Mouse (Mus musculus) brown adipose tissue, adult 24 weeks (tissue): ENCODE results near the gene Brpf3. TPM values are rescaled to one million over a fixed set of nuclear protein-coding genes. Genes with fewer than 3 reads are reported as not detected.
A peak's percentile ranks its signal among the peaks of the same experiment; 100 is the strongest.
"Not testable (repeated sequence)": the region's sequence is repeated elsewhere in the genome, so short reads cannot be mapped to it uniquely, and the experiment has no call there.

Experiments
- H3K27ac ChIP-seq: fragments of 200-500 bp; replicated peaks from 2 replicates; pipeline ENCODE4 v1.5.1; 2012; ENCODE audit warnings: low read depth, mild to moderate bottlenecking, low read length
- H3K4me1 ChIP-seq: fragments of 200-500 bp; 2 replicates; pipeline ENCODE4 v1.6.1; 2012; ENCODE audit warnings: low read length, mixed read lengths; ENCODE audit not compliant: control insufficient read depth, insufficient read depth, insufficient read length
- H3K4me3 ChIP-seq: fragments of 200-500 bp; 2 replicates; pipeline ENCODE4 v1.5.1; 2012; ENCODE audit warnings: low read depth, mild to moderate bottlenecking, low read length, moderate library complexity; ENCODE audit not compliant: insufficient read depth
- polyA plus RNA-seq: library from polyadenylated mRNA; stranded (reverse); fragments of >200 nt; gene quantifications from 2 replicates; pipeline ENCODE4 v1.2.4, GENCODE M21; 2012; ENCODE audit not compliant: missing spikeins, insufficient read depth, insufficient read length

Gene Brpf3
- 21.0 and 28.9 TPM in 2 replicates for polyA plus RNA-seq

DNA sequence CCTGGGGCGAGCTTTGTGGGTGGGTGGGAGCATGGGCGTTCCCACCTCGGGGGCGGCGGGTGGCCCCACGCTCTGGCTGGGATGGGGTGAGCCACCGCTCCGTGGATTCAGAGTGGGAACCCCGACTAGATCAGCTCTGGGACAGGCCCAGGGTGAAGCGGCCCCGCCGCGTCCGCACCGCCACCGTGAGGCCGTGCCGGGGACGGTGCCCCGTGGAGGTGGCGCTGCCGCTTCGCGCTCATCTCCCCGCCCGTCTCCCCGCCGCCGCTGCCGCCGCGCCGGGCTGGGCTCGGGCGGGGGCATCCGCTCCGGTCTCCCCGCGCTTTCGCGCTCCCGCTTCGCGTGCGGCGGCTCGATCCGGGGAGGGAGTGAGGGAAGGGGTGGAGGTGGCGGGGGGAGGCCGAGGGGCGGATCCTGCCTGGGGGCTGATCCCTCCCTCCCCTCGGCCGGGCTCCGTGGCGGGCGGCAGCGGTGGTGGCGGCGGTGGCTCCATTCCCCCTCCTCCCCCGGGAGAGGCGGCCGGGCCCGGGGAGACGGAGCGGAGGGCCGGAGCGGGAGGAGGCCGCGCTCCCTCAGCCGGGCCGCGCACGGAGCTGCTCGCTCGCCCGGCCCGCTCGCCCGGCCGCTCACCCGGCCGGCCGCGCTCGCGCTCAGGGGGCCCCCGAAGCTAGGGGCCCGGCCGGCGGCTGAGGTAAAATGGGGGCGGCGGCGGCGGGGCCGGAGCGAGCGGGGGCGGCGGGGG lies at the start of gene Brpf3:
Brpf3 (plus strand) TSS at position 420 of the 742 bp plus-strand sequence.
- Histone ChIP-seq H3K4me3 (peak within 1 kb of the TSS; percentile 77), H3K4me1 (peaks cover 6% of the 10 kb centered on the region), H3K27ac (peak within 1 kb of the TSS; percentile 44)

DNA sequence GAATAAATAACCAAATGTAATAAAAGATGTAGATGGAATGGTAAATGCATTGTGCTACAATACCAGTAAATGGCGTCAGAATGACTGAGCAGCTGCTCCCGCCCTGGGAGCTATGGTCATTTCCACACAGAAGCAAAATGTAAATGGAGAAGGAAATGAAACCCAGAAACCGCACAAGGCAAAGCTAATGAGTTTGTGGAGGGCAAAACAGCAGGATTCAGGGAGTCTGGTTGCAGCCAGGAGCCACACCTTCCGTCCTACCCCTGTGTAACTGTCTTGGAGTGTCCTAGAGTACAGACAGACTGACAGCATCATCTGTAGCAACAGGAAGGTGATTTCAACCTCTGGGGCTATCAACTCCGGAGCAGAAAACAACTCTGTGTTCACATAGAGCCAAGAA lies 44.4 kb upstream of the Brpf3 start:
- no peaks in the 10 kb centered on the region for H3K4me1 ChIP-seq
- no peak overlapping the region for H3K4me3 ChIP-seq
- no peak overlapping the region for H3K27ac ChIP-seq

- Histone ChIP-seq H3K4me1 (no peaks in the 10 kb centered on the region), H3K27ac (no peak overlapping the region), H3K4me3 (no peak overlapping the region)
Observed at GRCm38 (mm10) chr17:28757470-28757869, 43.4 kb upstream of the Brpf3 start.

DNA sequence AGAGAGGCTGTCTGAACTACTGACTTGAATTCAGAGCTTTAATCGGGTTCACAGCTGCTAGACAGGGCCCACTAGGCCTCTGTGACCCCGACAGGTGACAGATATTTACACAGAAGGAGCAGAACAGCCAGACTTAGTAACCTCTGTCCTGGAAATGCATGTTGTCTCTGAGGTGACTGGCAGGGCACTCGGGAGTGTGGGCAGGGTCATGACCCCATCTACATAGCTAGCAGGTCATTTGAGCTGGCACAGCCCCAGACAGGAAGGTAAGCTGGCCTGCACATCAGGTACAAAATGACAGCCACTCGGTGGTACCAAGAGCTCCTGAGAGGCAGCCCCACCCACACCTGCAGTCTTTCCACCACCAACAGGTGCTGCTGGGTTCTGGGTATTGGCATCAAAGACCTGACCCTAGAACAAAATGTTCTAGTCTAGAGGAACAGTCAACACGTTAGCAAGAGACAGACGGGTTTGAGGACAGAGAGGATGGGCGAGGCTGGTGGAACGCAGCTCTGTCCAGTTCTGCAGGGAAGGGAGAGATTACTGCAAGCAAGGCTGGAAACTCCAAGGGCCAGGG lies 40.1 kb upstream of the Brpf3 start:
- no peak overlapping the region for H3K4me3 ChIP-seq
- no peaks in the 10 kb centered on the region for H3K4me1 ChIP-seq
- no peak overlapping the region for H3K27ac ChIP-seq

DNA sequence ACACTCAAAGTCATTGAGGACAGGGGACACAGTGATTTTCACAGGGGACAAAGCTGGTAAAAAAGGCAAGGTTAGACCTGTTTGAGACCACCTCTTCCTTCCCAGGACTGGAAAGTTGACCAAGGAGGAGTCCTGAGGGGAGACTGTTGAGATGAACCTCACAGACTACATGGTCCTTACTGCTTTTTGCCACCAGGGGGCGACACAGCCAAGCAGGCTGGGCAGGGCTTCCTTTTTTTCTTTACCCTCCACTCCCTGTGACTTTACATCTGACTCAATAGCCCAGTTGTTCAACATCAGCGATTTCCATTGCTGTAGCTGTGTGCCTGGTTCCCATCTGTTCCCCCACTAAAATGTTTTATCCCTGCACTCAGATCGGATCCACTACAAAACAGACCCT lies 39.0 kb upstream of the Brpf3 start:
- no peak overlapping the region for H3K27ac ChIP-seq
- no peaks in the 10 kb centered on the region for H3K4me1 ChIP-seq
- H3K4me3 ChIP-seq = no peak overlapping the region

- Histone ChIP-seq H3K27ac (no peak overlapping the region), H3K4me1 (peaks cover 6% of the 10 kb centered on the region; the same call in 1 of the 2 replicates), H3K4me3 (no peak overlapping the region)
Observed at GRCm38 (mm10) chr17:28766203-28766602, 34.7 kb upstream of the Brpf3 start.

GRCm38 (mm10) chr17:28766781-28767515 lies 33.9 kb upstream of the Brpf3 start:
- H3K4me1 ChIP-seq = peaks cover 6% of the 10 kb centered on the region; the same call in 1 of the 2 replicates
- no peak overlapping the region for H3K27ac ChIP-seq
- no peak overlapping the region for H3K4me3 ChIP-seq

DNA sequence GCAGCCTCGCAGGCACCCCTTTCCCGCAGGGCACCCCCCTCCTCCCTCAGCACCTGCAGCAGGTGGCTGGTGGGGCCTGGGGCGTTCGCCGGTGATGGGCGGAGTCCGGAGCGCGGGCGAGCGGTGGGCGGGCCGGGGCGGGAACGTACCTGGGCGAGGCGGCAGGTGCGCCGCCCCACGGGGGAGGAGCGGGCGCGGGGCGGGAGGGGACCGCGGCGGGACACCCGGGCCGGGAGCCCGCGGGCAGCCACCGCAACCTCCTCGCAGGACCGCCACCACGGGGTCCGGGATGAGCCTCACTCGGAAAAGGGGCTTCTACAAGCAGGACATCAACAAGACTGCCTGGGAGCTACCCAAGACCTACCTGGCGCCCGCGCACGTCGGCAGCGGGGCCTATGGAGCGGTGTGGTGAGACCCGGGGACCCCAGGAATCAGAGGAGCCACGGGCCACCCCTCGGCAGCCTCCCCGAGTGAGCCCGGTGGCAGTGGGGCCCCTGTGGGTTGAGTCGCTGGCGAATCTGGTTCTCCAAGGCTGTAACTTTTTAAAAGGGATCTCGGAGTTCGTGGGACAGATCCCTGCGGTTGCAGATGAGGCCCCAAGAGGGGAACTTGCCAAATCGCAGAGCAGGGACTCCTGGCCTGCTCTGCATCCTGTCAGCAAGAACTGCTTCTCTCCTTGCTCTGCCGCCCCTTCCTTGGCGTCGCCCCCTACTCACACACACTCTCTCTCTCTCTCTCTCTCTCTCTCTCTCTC lies 31.6 kb upstream of the Brpf3 start, which contains the start of gene Mapk13:
Mapk13 (plus strand) TSS at position 177 of the 754 bp plus-strand sequence.
- Histone ChIP-seq H3K4me1 (peaks cover 6% of the 10 kb centered on the region; the same call in 1 of the 2 replicates), H3K4me3 (peak within 1 kb of the TSS; percentile 23), H3K27ac (no peak within 1 kb of the TSS)

DNA sequence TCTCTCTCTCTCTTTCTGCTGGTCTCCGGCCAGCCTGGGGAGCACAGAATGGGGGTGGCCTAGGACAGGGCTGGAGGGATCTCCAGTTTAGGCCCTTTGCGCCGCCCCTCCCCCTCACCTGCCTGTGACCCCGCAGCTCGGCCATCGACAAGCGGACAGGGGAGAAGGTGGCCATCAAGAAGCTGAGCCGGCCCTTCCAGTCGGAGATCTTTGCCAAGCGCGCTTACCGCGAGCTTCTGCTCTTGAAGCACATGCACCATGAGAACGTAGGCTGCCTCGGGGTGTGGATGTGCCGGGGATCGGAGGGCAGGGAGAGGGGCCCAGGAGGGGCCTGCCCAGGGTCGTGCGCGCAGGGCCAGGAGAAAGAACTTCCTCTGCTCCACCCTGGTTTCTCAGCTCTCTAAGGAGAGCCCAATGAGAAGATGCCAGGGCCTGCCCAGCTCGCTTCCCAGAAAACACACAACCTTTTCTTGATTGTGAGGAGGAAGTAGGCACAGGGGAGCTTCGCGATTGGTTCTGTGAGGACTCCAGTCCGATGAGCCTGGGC lies 30.9 kb upstream of the Brpf3 start:
- Histone ChIP-seq H3K4me1 (peaks cover 6% of the 10 kb centered on the region; the same call in 1 of the 2 replicates), H3K4me3 (peak overlapping the region; percentile 23), H3K27ac (no peak overlapping the region)

DNA sequence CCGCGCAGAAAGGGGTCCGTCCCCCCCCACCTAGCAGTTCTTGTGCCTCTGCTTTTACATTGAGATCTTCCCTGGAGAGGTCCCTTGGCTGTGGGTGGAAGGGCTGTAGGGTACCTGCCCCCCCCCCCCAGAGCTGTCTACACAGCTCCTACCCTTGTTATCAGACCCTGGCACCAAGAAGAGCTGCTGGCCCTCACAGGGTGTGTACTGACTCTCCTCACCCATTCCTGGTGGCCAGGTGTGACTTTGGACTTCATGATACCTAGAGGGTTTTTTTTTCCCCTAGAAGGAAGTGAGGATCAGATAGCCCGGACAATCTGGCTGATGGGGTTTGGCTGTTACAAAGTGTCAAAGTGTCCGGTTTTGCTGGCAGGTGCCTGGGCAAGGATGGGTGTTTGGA lies 29.6 kb upstream of the Brpf3 start:
- no peak overlapping the region for H3K4me3 ChIP-seq
- no peak overlapping the region for H3K27ac ChIP-seq
- peaks cover 6% of the 10 kb centered on the region for H3K4me1 ChIP-seq

DNA sequence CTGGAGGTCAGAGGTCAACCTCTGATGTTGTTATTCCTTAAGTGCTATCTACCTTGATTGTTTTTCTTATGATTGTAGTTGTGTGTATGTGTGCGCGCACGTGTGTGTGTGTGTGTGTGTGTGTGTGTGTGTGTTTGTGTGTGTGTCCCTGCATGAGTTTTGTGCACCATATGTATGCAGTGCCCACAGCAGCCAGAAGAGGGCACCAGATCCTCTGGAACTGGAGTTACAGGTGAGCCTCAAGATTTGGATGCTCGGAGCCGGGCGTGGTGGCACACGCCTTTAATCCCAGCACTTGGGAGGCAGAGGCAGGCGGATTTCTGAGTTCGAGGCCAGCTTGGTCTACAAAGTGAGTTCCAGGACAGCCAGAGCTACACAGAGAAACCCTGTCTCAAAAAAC lies 26.6 kb upstream of the Brpf3 start:
- H3K27ac ChIP-seq, H3K4me1 ChIP-seq, H3K4me3 ChIP-seq: not testable (repeated sequence)

DNA sequence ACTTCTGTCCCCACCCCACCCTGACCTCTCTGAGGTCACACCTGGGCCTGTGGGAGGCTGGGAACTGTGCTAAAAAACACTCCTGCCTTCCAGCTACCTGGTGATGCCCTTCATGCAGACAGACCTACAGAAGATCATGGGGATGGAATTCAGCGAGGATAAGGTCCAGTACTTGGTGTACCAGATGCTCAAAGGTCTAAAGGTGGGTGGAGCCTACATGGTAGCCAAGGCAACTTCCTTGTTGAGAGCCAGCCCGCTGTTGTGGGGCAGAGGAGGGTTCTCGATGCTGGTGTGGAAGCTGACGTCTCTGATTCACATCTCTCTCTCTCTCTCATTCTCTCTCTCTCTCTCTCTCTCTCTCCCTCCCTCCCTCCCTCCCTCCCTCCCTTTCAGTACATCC lies 25.7 kb upstream of the Brpf3 start:
- no peaks in the 10 kb centered on the region; the same call in 1 of the 2 replicates for H3K4me1 ChIP-seq
- no peak overlapping the region for H3K4me3 ChIP-seq
- no peak overlapping the region for H3K27ac ChIP-seq

GRCm38 (mm10) chr17:28776817-28777216 lies 24.1 kb upstream of the Brpf3 start:
- Histone ChIP-seq H3K27ac (0 out of 2 replicates have a peak overlapping the region, but pooled peaks have one; percentile 31), H3K4me3 (no peak overlapping the region), H3K4me1 (no peaks in the 10 kb centered on the region; the same call in 1 of the 2 replicates)

DNA sequence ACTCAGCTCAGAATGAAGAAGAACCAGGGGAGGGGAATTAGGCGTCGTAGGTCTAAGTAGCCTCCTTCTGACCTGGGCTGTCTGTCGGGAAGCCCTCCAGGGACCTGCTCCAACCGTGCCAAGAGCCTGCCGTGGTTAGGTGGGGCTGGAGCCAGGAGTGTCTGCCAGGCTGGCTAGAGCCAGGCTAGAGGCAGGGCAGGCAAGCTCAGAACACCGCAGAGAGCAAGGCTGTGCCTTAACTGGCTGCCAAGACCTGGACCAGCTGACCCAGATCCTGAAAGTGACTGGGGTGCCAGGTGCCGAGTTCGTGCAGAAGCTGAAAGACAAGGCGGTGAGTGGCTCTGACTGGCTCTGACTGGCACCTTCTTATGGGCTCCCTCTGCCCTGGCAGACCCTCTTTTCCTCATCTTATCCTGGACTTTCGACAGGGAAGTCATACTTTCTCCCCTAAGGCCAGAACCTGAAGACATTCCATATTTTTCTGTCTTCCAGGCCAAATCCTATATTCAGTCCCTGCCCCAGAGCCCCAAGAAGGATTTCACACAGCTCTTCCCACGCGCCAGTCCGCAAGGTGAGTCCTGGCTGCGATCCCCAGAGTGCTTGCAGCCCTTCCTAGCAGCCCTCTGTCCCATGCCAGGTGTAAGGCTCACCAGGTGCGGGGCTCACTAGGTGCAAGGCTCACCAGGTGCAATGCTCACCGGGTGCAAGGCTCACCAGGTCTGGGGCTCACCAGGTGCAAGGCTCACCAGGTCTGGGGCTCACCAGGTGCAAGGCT lies 23.5 kb upstream of the Brpf3 start:
- Histone ChIP-seq H3K4me1 (no peaks in the 10 kb centered on the region; the same call in 1 of the 2 replicates), H3K27ac (no peak overlapping the region)

More for the DNA sequence above, 23.5 kb upstream of the Brpf3 start:
- no peak overlapping the region for H3K4me3 ChIP-seq
